Mouse (Mus musculus) myocyte (in vitro differentiated cells): Measurements from ENCODE around the gene Pdcd2.

Experiments used
- CEBPB ChIP-seq: IDR thresholded peaks from 2 replicates; pipeline ENCODE4 v1.6.1; 2011; ENCODE audit warnings: mild to moderate bottlenecking, moderate library complexity; ENCODE audit not compliant: poor library complexity, insufficient read depth, severe bottlenecking
- MYOG ChIP-seq, 3 experiments: IDR thresholded peaks; one replicate each; pipeline ENCODE4 v1.6.1; 2011; ENCODE audit warnings: control low read depth in 2 of 3, low read depth in 2 of 3, mild to moderate bottlenecking in 2 of 3; ENCODE audit not compliant: insufficient read length in 2 of 3, control insufficient read depth in 1 of 3, insufficient read depth in 1 of 3
- POLR2A ChIP-seq: IDR thresholded peaks from one replicate; pipeline ENCODE4 v1.6.1; 2011; ENCODE audit warnings: low read depth, mild to moderate bottlenecking, control low read depth, moderate library complexity; ENCODE audit not compliant: insufficient read length
- SRF ChIP-seq: IDR thresholded peaks from one replicate; pipeline ENCODE4 v1.6.1; 2011; ENCODE audit warnings: low read depth; ENCODE audit not compliant: control insufficient read depth, insufficient read length

GRCm38 (mm10) chr17:15510694-15511093 lies 16.4 kb downstream of the Pdcd2 start:
- TF ChIP-seq POLR2A (no peak), SRF (no peak), MYOG (IDR thresholded peaks at IDR 0.05; ENCODE audit: control insufficient read depth in 1 of 3, insufficient read depth in 1 of 3, insufficient read length in 2 of 3, low read depth in 2 of 3) (no peak), CEBPB (no peak)
